Mouse (Mus musculus) lung, adult 2 months (tissue): Measurements from ENCODE around the gene Apela.

Experiments
- CTCF ChIP-seq: fragments of 200-500 bp; IDR thresholded peaks from 2 replicates; pipeline ENCODE4 v1.5.1; 2011; ENCODE audit warnings: mild to moderate bottlenecking, low read length, control low read depth; ENCODE audit not compliant: insufficient read depth
- POLR2A ChIP-seq: fragments of 200-500 bp; IDR thresholded peaks from 2 replicates; pipeline ENCODE4 v1.6.1; 2011; ENCODE audit warnings: low read depth, mild to moderate bottlenecking, control low read depth, low read length, borderline replicate concordance; ENCODE audit errors: extremely low read depth

DNA sequence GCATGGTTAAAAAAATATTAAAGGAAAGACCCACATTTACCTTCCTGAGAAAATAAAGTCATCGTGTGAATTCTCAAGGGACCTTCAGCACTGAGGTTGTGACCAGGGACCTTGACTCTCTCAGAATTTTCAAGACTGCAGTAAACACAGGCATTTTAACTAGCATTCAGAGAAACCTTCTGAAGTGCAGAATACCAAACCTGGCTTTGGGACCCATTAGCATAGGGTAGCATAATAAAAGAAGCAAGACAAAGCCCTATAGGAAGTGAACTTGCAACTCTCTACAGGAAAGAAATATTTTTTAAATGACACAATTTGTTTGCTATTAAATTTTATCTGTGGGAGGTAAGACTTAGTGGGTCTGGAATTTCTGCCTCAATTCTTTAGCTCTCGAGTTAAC is 26.9 kb upstream of the Apela start:
- TF ChIP-seq POLR2A, result no peak
- no peak for TF ChIP-seq CTCF
